Comparison of ENCODE assay signal across 13 mouse cellular contexts in the genomic region with DNA sequence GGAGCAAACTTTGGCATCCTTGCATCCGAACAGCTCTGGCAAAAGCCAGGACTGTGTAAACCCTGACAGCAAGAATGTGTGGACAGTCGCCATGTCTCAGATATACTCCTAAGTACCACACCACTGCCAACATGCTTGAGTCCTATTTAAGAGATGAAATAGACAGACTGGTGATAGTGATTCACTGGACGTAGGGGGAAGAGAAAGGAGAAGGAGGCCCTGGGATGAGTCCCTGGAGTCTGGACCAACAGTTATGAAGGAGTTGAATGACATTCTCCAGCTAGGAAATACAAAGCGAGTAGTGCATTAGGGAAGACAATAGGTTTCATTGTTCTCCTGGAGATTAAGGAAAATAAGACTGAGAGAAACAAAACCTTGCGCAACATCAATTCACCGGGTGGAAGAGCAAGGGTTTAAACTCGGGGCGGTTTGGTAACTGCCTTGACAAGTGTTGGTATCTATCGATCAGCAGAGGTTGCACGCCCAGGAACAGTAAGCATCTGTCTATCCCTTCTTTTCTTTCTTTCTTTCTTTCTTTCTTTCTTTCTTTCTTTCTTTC.
"Had no signal": no experiment of that assay in that cellular context is flagged by ENCODE, and none has a peak within 500 bp of the region (broad histone marks: within the 10 kb centered on the region; RNA-seq: fewer than 3 reads in every experiment).

No protein-coding gene starts in this region.

- H3K4me2 ChIP-seq: liver, embryonic 13.5 days; midbrain, embryonic 12.5 days; midbrain, embryonic 15.5 days had no signal

- H3K4me3 ChIP-seq: liver, embryonic 13.5 days; midbrain, embryonic 12.5 days; midbrain, embryonic 15.5 days had no signal

- DNase-seq: kidney, adult 18-20 months; kidney, adult 9 months; kidney, postnatal 14 days; kidney, postnatal 4 days; liver, embryonic 13.5 days; lung, adult 2 months; lung, postnatal 14 days; right cerebral cortex, postnatal 25 days; thymus, adult 2 months; thymus, postnatal 14 days; thymus, postnatal 4 days had no signal

- H3K36me3 ChIP-seq: liver, embryonic 13.5 days; midbrain, embryonic 12.5 days; midbrain, embryonic 15.5 days had no signal

- H3K27me3 ChIP-seq: liver, embryonic 13.5 days; midbrain, embryonic 12.5 days; midbrain, embryonic 15.5 days had no signal
